Mouse (Mus musculus) limb, embryonic 11.5 days (tissue): Measurements from ENCODE around the gene Gmnn. TPM values are rescaled to one million over a fixed set of nuclear protein-coding genes. Genes with fewer than 3 reads are reported as not detected.

Experiments used
- ATAC-seq: fragments of 200-750 bp; cut with Nextera tagmentation; 2 replicates; pipeline ENCODE4 v1.8.0; 2017; ENCODE audit warnings: low read depth; ENCODE audit not compliant: insufficient number of reproducible peaks, low FRiP score, low TSS enrichment
- DNase-seq: peaks from one replicate; pipeline ENCODE4 v3.0.0-alpha.2; 2015; ENCODE audit warnings: low spot score
- H3K27ac ChIP-seq: fragments of 300-500 bp; sonication (generic); replicated peaks from 2 replicates; pipeline ENCODE4 v1.5.1; 2014; ENCODE audit warnings: low read depth, mild to moderate bottlenecking, low read length
- H3K27me3 ChIP-seq: fragments of 300-500 bp; sonication (generic); 2 replicates; pipeline ENCODE4 v1.6.1; 2014; ENCODE audit warnings: mild to moderate bottlenecking, low read length, mixed read lengths; ENCODE audit not compliant: control insufficient read depth, insufficient read depth
- H3K36me3 ChIP-seq: fragments of 300-500 bp; sonication (generic); 2 replicates; pipeline ENCODE4 v1.6.1; 2014; ENCODE audit warnings: mild to moderate bottlenecking, low read length, moderate library complexity, mixed read lengths; ENCODE audit not compliant: control insufficient read depth, insufficient read depth
- H3K4me1 ChIP-seq: fragments of 300-500 bp; sonication (generic); 2 replicates; pipeline ENCODE4 v1.6.1; 2014; ENCODE audit warnings: low read length, mixed read lengths; ENCODE audit not compliant: control insufficient read depth, insufficient read depth
- H3K4me2 ChIP-seq: fragments of 300-500 bp; sonication (generic); 2 replicates; pipeline ENCODE4 v1.6.1; 2014; ENCODE audit warnings: low read depth, mild to moderate bottlenecking, moderate library complexity; ENCODE audit not compliant: severe bottlenecking
- H3K4me3 ChIP-seq: fragments of 300-500 bp; sonication (generic); 2 replicates; pipeline ENCODE4 v1.5.1; 2014; ENCODE audit warnings: low read depth, low read length
- H3K9ac ChIP-seq: fragments of 300-500 bp; sonication (generic); 2 replicates; pipeline ENCODE4 v1.6.1; 2014; ENCODE audit warnings: mild to moderate bottlenecking, low read length
- H3K9me3 ChIP-seq: fragments of 300-500 bp; sonication (generic); 2 replicates; pipeline ENCODE4 v1.6.1; 2016; ENCODE audit warnings: low read length; ENCODE audit not compliant: control insufficient read depth
- WGBS: fragments of 180-500 bp; shearing (Covaris S2); extraction: QIAGEN DNeasy Blood & Tissue Kit; methylation state at CpG from one replicate; pipeline ENCODE4 v1.1.7; 2014; 5-methylcytosine and 5-hydroxymethylcytosine counted together
- polyA plus RNA-seq: library from polyadenylated mRNA; unstranded; fragments of >200 nt; fragmentation: Nextera tagmentation; extraction: Ambion mirVana; gene quantifications from 2 replicates; pipeline ENCODE4 v1.2.1, GENCODE M21; 2014

Gene Gmnn
- polyA plus RNA-seq, 1 experiment from 2014 or later = 151 TPM

DNA sequence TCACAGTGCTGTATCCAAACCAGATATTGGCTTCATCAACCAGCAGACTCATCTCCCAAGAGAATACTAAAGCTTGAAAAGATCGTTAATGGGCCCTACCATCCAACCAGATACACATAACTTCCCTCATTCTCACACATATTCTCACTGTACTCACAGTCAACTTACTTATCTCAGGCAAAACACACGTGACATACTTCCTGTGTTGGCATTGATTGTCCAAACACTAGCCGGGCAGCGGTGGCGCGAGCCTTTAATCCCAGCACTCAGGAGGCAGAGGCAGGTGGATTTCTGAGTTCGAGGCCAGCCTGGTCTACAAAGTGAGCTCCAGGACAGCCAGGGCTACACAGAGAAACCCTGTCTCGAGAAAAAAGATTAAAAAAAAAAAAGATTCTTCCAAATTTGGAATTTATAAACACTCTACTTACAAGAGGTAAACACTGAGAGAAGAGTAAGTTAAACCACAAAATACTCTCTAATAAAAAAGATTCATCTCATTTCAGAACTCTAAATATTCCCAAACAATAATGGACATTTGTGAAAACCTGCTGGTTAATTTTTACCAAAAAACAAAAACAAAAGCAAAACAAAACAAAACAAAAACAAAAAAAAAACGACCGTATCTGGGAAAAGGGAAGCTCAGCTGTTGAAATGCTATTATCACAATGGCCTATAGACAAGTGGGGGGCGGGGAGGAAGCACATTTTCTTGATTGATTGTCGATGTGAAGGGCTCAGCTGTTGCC, 3.7 kb downstream of the Gmnn start:
- H3K27me3 ChIP-seq = no peaks in the 10 kb centered on the region
- WGBS = 92% methylated on average over 12 of the region's 12 CpGs
- H3K4me1 ChIP-seq = peaks cover 5% of the 10 kb centered on the region; the same call in 1 of the 2 replicates
- H3K36me3 ChIP-seq = peaks cover 11% of the 10 kb centered on the region; the same call in 1 of the 2 replicates
- no peak overlapping the region for H3K4me3 ChIP-seq
- H3K27ac ChIP-seq = no peak overlapping the region
- H3K4me2 ChIP-seq = no peak overlapping the region
- no peak overlapping the region for H3K9ac ChIP-seq
- no peaks in the 10 kb centered on the region for H3K9me3 ChIP-seq
- DNase-seq (no peak), ATAC-seq (no peak)

DNA sequence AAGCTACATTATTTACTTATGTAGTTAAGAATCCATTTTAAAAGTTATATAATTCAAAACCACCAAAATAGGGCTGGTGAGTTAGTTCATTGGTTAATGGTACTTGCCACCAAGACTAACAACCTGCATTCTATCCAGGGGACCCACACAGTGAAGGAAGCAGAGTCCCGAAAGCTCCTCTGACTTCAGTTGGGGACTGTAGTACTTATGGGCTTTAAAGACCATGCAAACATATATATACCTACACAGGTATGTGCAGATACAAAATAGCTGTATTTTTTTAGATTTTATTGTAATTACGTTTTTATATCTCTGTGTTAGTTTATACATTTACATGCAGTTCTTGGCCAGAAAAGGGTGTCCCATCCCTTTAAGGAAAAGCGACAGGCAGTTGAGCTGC, 5.0 kb downstream of the Gmnn start:
- Histone ChIP-seq H3K9me3 (no peaks in the 10 kb centered on the region), H3K4me2 (no peak overlapping the region), H3K27ac (no peak overlapping the region), H3K27me3 (no peaks in the 10 kb centered on the region), H3K4me1 (peaks cover 5% of the 10 kb centered on the region; the same call in 1 of the 2 replicates), H3K9ac (no peak overlapping the region), H3K36me3 (peaks cover 11% of the 10 kb centered on the region; the same call in 1 of the 2 replicates), H3K4me3 (no peak overlapping the region)
- ATAC-seq (no peak), DNase-seq (no peak)
- WGBS = 95% methylated on average over 3 of the region's 3 CpGs

DNA sequence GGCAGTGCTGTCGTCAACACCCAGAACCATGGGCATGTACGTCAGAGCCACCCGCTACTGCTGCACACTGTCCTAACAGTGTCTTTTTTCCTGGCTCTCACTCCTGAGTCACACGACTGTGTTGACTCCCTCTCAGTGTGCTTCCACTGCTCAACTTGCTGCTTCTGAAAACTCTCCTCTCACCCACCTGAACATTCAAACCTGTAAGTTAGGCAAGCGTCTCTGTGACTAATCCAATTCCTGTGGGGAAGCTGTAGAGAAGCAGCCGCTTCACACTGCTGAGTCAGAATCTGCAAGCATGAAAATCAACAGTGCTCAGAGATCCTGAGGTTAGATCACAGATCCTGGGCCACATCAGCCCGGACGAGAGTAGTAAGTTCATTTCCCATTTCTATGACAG, 10.3 kb downstream of the Gmnn start:
- no peak overlapping the region for H3K4me2 ChIP-seq
- no peak overlapping the region for H3K9ac ChIP-seq
- DNase-seq (no peak), ATAC-seq (no peak)
- H3K4me3 ChIP-seq = no peak overlapping the region
- H3K4me1 ChIP-seq = no peaks in the 10 kb centered on the region
- H3K27ac ChIP-seq = no peak overlapping the region
- H3K9me3 ChIP-seq = no peaks in the 10 kb centered on the region
- peaks cover 5% of the 10 kb centered on the region; the same call in 1 of the 2 replicates for H3K36me3 ChIP-seq
- WGBS = 94% methylated on average over 8 of the region's 8 CpGs
- no peaks in the 10 kb centered on the region for H3K27me3 ChIP-seq

DNA sequence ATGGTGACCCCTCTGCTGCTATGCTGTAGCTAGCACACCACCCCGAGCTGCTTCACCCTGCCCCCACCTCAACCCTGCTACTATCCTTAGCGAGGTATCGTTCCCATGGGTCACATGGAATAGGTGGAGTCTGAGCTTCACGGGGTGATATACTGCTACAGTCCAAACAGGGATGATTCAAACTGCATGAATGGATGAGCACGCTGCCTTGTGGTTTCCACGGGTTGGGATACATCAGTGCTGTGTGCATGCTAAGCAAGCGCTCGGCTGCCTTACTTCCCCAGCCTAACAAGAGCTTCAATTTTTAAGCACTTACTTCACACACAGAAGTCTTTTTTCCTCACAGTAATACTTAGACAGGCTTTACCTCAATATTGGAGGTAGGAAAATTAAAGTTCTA, 10.9 kb downstream of the Gmnn start:
- Histone ChIP-seq H3K9me3 (no peaks in the 10 kb centered on the region), H3K36me3 (peaks cover 3% of the 10 kb centered on the region), H3K4me2 (no peak overlapping the region), H3K27me3 (no peaks in the 10 kb centered on the region), H3K9ac (no peak overlapping the region), H3K27ac (no peak overlapping the region), H3K4me1 (no peaks in the 10 kb centered on the region), H3K4me3 (no peak overlapping the region)
- no peak for ATAC-seq
- DNase-seq = no peak
- WGBS = 90% methylated on average over 8 of the region's 8 CpGs

DNA sequence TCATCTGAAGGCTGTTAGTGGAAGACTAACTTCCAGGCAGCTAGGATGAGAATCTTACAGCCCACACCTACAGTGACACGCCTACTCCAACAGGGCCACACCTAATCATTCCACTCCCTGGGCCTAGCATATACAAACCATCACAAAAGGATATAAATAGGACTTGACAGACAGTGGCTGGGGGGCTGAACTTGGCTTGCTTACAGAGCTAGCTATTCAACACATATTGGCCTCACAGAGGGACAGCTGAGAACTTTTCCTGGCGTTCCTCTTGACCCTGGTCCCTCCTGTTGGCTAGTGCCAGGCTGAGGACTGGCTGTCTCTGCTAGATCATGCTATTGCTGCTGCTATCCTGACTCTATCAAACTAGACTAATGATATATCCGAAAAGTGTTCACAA, 13.9 kb downstream of the Gmnn start:
- DNase-seq = no peak
- Histone ChIP-seq H3K27ac (no peak overlapping the region), H3K27me3 (no peaks in the 10 kb centered on the region), H3K9ac (no peak overlapping the region), H3K4me3 (no peak overlapping the region), H3K9me3 (no peaks in the 10 kb centered on the region), H3K4me2 (no peak overlapping the region), H3K36me3 (peaks cover 5% of the 10 kb centered on the region), H3K4me1 (no peaks in the 10 kb centered on the region)
- WGBS = 92% methylated on average over 3 of the region's 3 CpGs
- no peak for ATAC-seq

DNA sequence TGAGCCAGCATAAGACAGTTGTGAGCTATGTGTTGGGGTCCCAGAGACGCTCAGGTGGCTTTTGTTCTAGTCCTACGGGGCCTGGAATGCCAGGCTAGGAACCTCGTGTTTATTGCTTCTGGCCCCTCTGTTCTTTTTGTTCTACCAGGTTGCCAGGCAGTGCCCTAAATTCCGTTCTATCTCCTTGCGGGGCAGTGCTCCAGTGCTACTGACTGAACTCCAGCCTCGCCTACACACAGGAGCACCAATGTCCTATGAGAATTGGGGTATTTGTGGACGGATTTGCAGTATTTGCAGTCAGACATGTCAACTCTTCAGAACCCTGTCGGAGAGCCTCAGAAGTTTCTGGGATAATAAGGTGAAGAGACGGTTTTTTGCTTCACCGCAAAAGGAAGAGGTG, 20.7 kb downstream of the Gmnn start, which contains the start of gene Armh2:
Gene Armh2 (plus strand): TSS at position 205 of the 400 bp plus-strand sequence.
- 88% methylated on average over 10 of the region's 10 CpGs for WGBS
- H3K4me3 ChIP-seq = no peak within 1 kb of the TSS
- H3K27ac ChIP-seq = no peak within 1 kb of the TSS
- H3K27me3 ChIP-seq = no peaks in the 10 kb centered on the region
- no peak within 1 kb of the TSS for H3K4me2 ChIP-seq
- ATAC-seq (no peak), DNase-seq (no peak)
- H3K4me1 ChIP-seq = no peaks in the 10 kb centered on the region
- H3K9me3 ChIP-seq = no peaks in the 10 kb centered on the region
- peaks cover 3% of the 10 kb centered on the region for H3K36me3 ChIP-seq
- H3K9ac ChIP-seq = no peak within 1 kb of the TSS

DNA sequence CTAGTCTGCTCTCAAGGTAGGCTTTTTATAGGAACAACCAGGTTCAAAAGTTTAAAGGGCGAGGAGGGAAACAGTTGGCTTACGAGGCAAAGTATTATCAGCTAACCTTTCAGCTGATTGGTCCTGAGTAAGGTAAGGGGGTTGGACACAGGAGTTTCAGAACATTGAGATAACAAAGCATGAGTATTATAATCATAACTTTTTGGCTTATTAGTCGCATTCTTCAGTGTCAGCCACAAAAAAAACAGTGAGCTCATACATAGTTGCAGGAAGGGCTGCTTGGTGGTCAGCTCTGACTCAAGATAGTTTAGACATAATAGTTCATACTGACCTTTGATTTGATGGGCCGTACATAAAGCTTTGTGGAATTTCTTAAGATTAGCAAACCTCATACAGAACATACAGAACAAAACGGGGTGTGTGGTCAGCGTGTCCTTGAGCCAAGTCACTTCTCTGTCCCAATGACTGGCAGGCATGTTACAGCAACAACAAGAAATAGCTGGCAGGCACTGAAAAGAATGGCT, 26.1 kb downstream of the Gmnn start:
- H3K36me3 ChIP-seq = no peaks in the 10 kb centered on the region
- H3K9ac ChIP-seq = no peak overlapping the region
- no peak overlapping the region for H3K4me2 ChIP-seq
- H3K9me3 ChIP-seq = no peaks in the 10 kb centered on the region
- DNase-seq = no peak
- no peak overlapping the region for H3K4me3 ChIP-seq
- no peak for ATAC-seq
- 79% methylated on average over 6 of the region's 6 CpGs for WGBS
- H3K27ac ChIP-seq = no peak overlapping the region
- H3K4me1 ChIP-seq = no peaks in the 10 kb centered on the region
- H3K27me3 ChIP-seq = no peaks in the 10 kb centered on the region

DNA sequence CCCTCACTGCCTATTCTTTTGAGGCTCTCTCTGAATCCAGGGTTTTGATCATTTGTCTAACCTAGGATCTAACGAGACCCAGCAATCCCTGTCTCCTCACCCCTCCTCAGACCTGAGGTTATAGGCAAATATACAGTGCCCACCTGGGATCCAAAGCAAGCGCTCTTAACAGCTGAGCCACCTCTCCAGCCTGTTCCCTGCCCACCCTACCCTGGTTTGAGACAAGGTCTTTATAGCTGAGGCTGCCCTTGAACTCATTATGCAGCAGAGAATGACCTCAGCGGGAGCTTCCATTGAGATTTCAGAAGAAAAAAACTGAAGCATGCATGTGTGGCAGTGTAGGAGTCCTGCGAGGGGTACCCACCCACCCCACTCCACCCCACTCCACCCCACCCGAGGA, 27.2 kb downstream of the Gmnn start:
- H3K36me3 ChIP-seq = no peaks in the 10 kb centered on the region
- H3K4me2 ChIP-seq = no peak overlapping the region
- H3K9ac ChIP-seq = no peak overlapping the region
- no peaks in the 10 kb centered on the region for H3K9me3 ChIP-seq
- ATAC-seq (no peak), DNase-seq (no peak)
- WGBS = 87% methylated on average over 5 of the region's 5 CpGs
- H3K27me3 ChIP-seq = no peaks in the 10 kb centered on the region
- no peaks in the 10 kb centered on the region for H3K4me1 ChIP-seq
- no peak overlapping the region for H3K27ac ChIP-seq
- no peak overlapping the region for H3K4me3 ChIP-seq
